Mouse (Mus musculus): ENCODE data around the gene Pola1. TPM values are rescaled to one million over a fixed set of nuclear protein-coding genes. Genes with fewer than 3 reads are reported as not detected.

Pola1 gene
- polyA plus RNA-seq, 1 experiment from 2014 or later = 5.1 TPM

- ATAC-seq (ENCODE audit: low FRiP score) (no peak), DNase-seq (ENCODE audit: low spot score) (no peak)
- WGBS = 66% methylated on average over 1 of the region's 1 CpGs
- no peak overlapping the region for H3K4me3 ChIP-seq (replicated peaks; ENCODE audit: low read length)
- H3K27ac ChIP-seq = no peak overlapping the region
- no peaks in the 10 kb centered on the region for H3K9me3 ChIP-seq (ENCODE audit: control insufficient read depth, low read length)
- H3K36me3 ChIP-seq (replicated peaks; ENCODE audit: control insufficient read depth, insufficient read depth) = no peaks in the 10 kb centered on the region
- H3K27me3 ChIP-seq (ENCODE audit: control insufficient read depth, insufficient read depth, low read length) = no peaks in the 10 kb centered on the region
- no peak overlapping the region for H3K4me2 ChIP-seq (replicated peaks)
- no peak overlapping the region for H3K9ac ChIP-seq
- H3K4me1 ChIP-seq (replicated peaks; ENCODE audit: control insufficient read depth, insufficient read depth, low read length) = no peaks in the 10 kb centered on the region
These were observed 262.2 kb downstream of the Pola1 start for GRCm38 (mm10) chrX:93369708-93370107.

- no peaks in the 10 kb centered on the region for H3K9me3 ChIP-seq (ENCODE audit: control insufficient read depth, low read length)
- H3K27me3 ChIP-seq (ENCODE audit: control insufficient read depth, insufficient read depth, low read length) = no peaks in the 10 kb centered on the region
- no peak overlapping the region for H3K9ac ChIP-seq
- ATAC-seq (ENCODE audit: low FRiP score) (no peak), DNase-seq (ENCODE audit: low spot score) (no peak)
- H3K4me1 ChIP-seq (replicated peaks; ENCODE audit: control insufficient read depth, insufficient read depth, low read length) = no peaks in the 10 kb centered on the region
- H3K27ac ChIP-seq = no peak overlapping the region
- no peak overlapping the region for H3K4me2 ChIP-seq (replicated peaks)
- no peak overlapping the region for H3K4me3 ChIP-seq (replicated peaks; ENCODE audit: low read length)
- H3K36me3 ChIP-seq (replicated peaks; ENCODE audit: control insufficient read depth, insufficient read depth) = no peaks in the 10 kb centered on the region
- whole genome bisulfite sequencing = 89% methylated on average over 3 of the region's 3 CpGs
These were observed 263.7 kb downstream of the Pola1 start for GRCm38 (mm10) chrX:93368211-93368610.

GRCm38 (mm10) chrX:93321336-93321735 is 310.6 kb downstream of the Pola1 start:
- Histone ChIP-seq H3K27me3 (ENCODE audit: control insufficient read depth, insufficient read depth, low read length) (no peaks in the 10 kb centered on the region; the same call in 1 of the 2 replicates), H3K9ac (no peak overlapping the region), H3K27ac (no peak overlapping the region), H3K4me3 (replicated peaks; ENCODE audit: low read length) (no peak overlapping the region), H3K36me3 (replicated peaks; ENCODE audit: control insufficient read depth, insufficient read depth) (no peaks in the 10 kb centered on the region), H3K9me3 (ENCODE audit: control insufficient read depth, low read length) (no peaks in the 10 kb centered on the region), H3K4me2 (replicated peaks) (no peak overlapping the region), H3K4me1 (replicated peaks; ENCODE audit: control insufficient read depth, insufficient read depth, low read length) (no peaks in the 10 kb centered on the region)
- 81% methylated on average over 1 of the region's 1 CpGs for WGBS
- DNase-seq (ENCODE audit: low spot score) (no peak), ATAC-seq (ENCODE audit: low FRiP score) (no peak)

GRCm38 (mm10) chrX:93319979-93320378 is 312.0 kb downstream of the Pola1 start:
- Histone ChIP-seq H3K9ac (no peak overlapping the region), H3K36me3 (replicated peaks; ENCODE audit: control insufficient read depth, insufficient read depth) (no peaks in the 10 kb centered on the region), H3K27ac (no peak overlapping the region), H3K4me1 (replicated peaks; ENCODE audit: control insufficient read depth, insufficient read depth, low read length) (no peaks in the 10 kb centered on the region), H3K4me3 (replicated peaks; ENCODE audit: low read length) (no peak overlapping the region), H3K27me3 (ENCODE audit: control insufficient read depth, insufficient read depth, low read length) (no peaks in the 10 kb centered on the region; the same call in 1 of the 2 replicates), H3K9me3 (ENCODE audit: control insufficient read depth, low read length) (no peaks in the 10 kb centered on the region), H3K4me2 (replicated peaks) (no peak overlapping the region)
- no peak for ATAC-seq (ENCODE audit: low FRiP score)
- WGBS = 92% methylated on average over 2 of the region's 2 CpGs
- DNase-seq (ENCODE audit: low spot score) = no peak

- Histone ChIP-seq H3K27ac (no peak overlapping the region), H3K4me2 (replicated peaks) (no peak overlapping the region), H3K9me3 (ENCODE audit: control insufficient read depth, low read length) (no peaks in the 10 kb centered on the region), H3K4me3 (replicated peaks; ENCODE audit: low read length) (no peak overlapping the region), H3K9ac (no peak overlapping the region), H3K36me3 (replicated peaks; ENCODE audit: control insufficient read depth, insufficient read depth) (no peaks in the 10 kb centered on the region), H3K27me3 (ENCODE audit: control insufficient read depth, insufficient read depth, low read length) (peaks cover under 1% of the 10 kb centered on the region; the same call in 1 of the 2 replicates), H3K4me1 (replicated peaks; ENCODE audit: control insufficient read depth, insufficient read depth, low read length) (no peaks in the 10 kb centered on the region)
- DNase-seq (ENCODE audit: low spot score) = no peak
- no peak for ATAC-seq (ENCODE audit: low FRiP score)
- WGBS = 61% methylated on average over 4 of the region's 4 CpGs
These were observed 314.4 kb downstream of the Pola1 start for GRCm38 (mm10) chrX:93317577-93317976.

GRCm38 (mm10) chrX:93305780-93306179 is 326.2 kb downstream of the Pola1 start:
- ATAC-seq (ENCODE audit: low FRiP score) = no peak
- Histone ChIP-seq H3K9me3 (ENCODE audit: control insufficient read depth, low read length) (no peaks in the 10 kb centered on the region), H3K27me3 (ENCODE audit: control insufficient read depth, insufficient read depth, low read length) (peaks cover 40% of the 10 kb centered on the region), H3K4me1 (replicated peaks; ENCODE audit: control insufficient read depth, insufficient read depth, low read length) (no peaks in the 10 kb centered on the region), H3K27ac (no peak overlapping the region), H3K4me2 (replicated peaks) (no peak overlapping the region), H3K36me3 (replicated peaks; ENCODE audit: control insufficient read depth, insufficient read depth) (no peaks in the 10 kb centered on the region), H3K9ac (no peak overlapping the region), H3K4me3 (replicated peaks; ENCODE audit: low read length) (no peak overlapping the region)
- WGBS = 93% methylated on average over 7 of the region's 7 CpGs
- no peak for DNase-seq (ENCODE audit: low spot score)

GRCm38 (mm10) chrX:93301798-93302197 is 330.2 kb downstream of the Pola1 start:
- Histone ChIP-seq H3K4me2 (replicated peaks) (no peak overlapping the region), H3K9me3 (ENCODE audit: control insufficient read depth, low read length) (no peaks in the 10 kb centered on the region), H3K4me3 (replicated peaks; ENCODE audit: low read length) (no peak overlapping the region), H3K9ac (no peak overlapping the region), H3K36me3 (replicated peaks; ENCODE audit: control insufficient read depth, insufficient read depth) (no peaks in the 10 kb centered on the region), H3K27ac (no peak overlapping the region), H3K27me3 (ENCODE audit: control insufficient read depth, insufficient read depth, low read length) (peaks cover 74% of the 10 kb centered on the region), H3K4me1 (replicated peaks; ENCODE audit: control insufficient read depth, insufficient read depth, low read length) (no peaks in the 10 kb centered on the region)
- ATAC-seq (ENCODE audit: low FRiP score) (no peak), DNase-seq (ENCODE audit: low spot score) (no peak)
- 16% methylated on average over 7 of the region's 7 CpGs for WGBS

GRCm38 (mm10) chrX:93300183-93300815 is 331.7 kb downstream of the Pola1 start:
- Histone ChIP-seq H3K4me3 (replicated peaks; ENCODE audit: low read length) (no peak overlapping the region), H3K27ac (no peak overlapping the region), H3K9ac (no peak overlapping the region), H3K27me3 (ENCODE audit: control insufficient read depth, insufficient read depth, low read length) (peaks cover 82% of the 10 kb centered on the region), H3K36me3 (replicated peaks; ENCODE audit: control insufficient read depth, insufficient read depth) (no peaks in the 10 kb centered on the region), H3K4me2 (replicated peaks) (no peak overlapping the region), H3K9me3 (ENCODE audit: control insufficient read depth, low read length) (no peaks in the 10 kb centered on the region), H3K4me1 (replicated peaks; ENCODE audit: control insufficient read depth, insufficient read depth, low read length) (no peaks in the 10 kb centered on the region)
- DNase-seq (ENCODE audit: low spot score) (no peak), ATAC-seq (ENCODE audit: low FRiP score) (no peak)
- 17% methylated on average over 10 of the region's 10 CpGs for WGBS

GRCm38 (mm10) chrX:93299771-93300170 is 332.2 kb downstream of the Pola1 start:
- Histone ChIP-seq H3K27me3 (ENCODE audit: control insufficient read depth, insufficient read depth, low read length) (peaks cover 88% of the 10 kb centered on the region), H3K27ac (no peak overlapping the region)
- 21% methylated on average over 6 of the region's 6 CpGs for WGBS

More at GRCm38 (mm10) chrX:93299771-93300170, 332.2 kb downstream of the Pola1 start:
- no peaks in the 10 kb centered on the region for H3K36me3 ChIP-seq (replicated peaks; ENCODE audit: control insufficient read depth, insufficient read depth)
- no peak for DNase-seq (ENCODE audit: low spot score)
- no peaks in the 10 kb centered on the region for H3K9me3 ChIP-seq (ENCODE audit: control insufficient read depth, low read length)
- no peak for ATAC-seq (ENCODE audit: low FRiP score)
- no peak overlapping the region for H3K4me2 ChIP-seq (replicated peaks)
- H3K4me1 ChIP-seq (replicated peaks; ENCODE audit: control insufficient read depth, insufficient read depth, low read length) = no peaks in the 10 kb centered on the region
- H3K4me3 ChIP-seq (replicated peaks; ENCODE audit: low read length) = no peak overlapping the region
- no peak overlapping the region for H3K9ac ChIP-seq

Measured in hindbrain, embryonic 14.5 days (tissue).